Mouse (Mus musculus) erythroblast, adult 5-6 weeks (primary cell): Measurements from ENCODE around the gene Prox1. TPM values are rescaled to one million over a fixed set of nuclear protein-coding genes. Genes with fewer than 3 reads are reported as not detected.

ENCODE experiments used
- ATAC-seq: replicated peaks from 2 replicates; pipeline ENCODE4 v1.8.0; 2016; ENCODE audit warnings: moderate number of reproducible peaks, mild to moderate bottlenecking, moderate TSS enrichment, inconsistent platforms; ENCODE audit not compliant: poor library complexity, low FRiP score, severe bottlenecking
- total RNA-seq, 2 experiments: library from RNA; stranded (forward) in 1 of 2; stranded (reverse) in 1 of 2; fragments of 150-400 nt in 1 of 2; fragments of 200-764, 138-1000 nt in 1 of 2; gene quantifications; 2 replicates each; pipeline versions ENCODE4 v1.2.3 to v1.2.4; 2015 to 2017; ENCODE audit warnings: low replicate concordance in 2 of 2

Gene Prox1
- total RNA-seq, 2 experiments from 2014 or later, result not detected

DNA sequence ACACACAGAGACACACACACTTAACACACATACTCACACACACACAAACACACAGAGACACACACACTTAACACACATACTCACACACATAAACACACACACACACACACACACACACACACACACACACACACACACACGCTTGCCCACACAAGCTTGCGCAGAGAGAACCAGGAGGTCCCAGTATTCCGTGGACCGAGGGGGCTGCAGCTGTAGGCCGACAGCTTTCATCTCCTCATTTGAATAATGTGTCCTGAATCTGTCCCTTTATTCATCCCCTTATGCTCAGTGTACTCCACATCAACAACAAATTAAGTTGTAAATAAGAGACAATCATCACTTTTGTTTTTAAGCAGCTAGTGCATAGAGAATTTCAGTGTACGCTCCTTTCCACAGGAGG lies 17.9 kb downstream of the Prox1 start:
- ATAC-seq, result no peak

DNA sequence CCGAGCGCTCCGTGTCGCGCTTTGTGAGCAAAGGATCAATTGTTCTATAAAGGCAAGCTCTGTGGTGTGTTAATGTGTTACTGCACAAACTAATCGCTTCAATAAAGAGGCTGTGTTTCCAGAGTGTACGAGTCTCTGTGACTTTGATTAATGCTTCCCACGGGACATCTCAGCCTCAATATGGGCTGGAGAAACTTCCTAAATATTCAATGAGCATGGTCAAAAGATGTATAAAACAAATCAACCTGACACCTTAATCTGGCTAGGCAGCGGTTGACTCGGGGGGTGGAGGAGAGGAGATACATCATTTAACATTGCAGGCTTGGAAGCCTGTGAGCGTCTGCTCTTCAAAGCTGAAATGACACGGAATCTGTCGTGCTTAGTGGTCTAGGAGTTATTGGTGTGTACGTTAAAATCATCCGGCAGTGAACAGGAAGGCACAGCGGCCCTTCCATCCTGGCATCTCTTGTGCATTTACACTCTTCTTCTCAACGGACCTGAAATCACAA lies 21.2 kb downstream of the Prox1 start:
- ATAC-seq, result no peak

DNA sequence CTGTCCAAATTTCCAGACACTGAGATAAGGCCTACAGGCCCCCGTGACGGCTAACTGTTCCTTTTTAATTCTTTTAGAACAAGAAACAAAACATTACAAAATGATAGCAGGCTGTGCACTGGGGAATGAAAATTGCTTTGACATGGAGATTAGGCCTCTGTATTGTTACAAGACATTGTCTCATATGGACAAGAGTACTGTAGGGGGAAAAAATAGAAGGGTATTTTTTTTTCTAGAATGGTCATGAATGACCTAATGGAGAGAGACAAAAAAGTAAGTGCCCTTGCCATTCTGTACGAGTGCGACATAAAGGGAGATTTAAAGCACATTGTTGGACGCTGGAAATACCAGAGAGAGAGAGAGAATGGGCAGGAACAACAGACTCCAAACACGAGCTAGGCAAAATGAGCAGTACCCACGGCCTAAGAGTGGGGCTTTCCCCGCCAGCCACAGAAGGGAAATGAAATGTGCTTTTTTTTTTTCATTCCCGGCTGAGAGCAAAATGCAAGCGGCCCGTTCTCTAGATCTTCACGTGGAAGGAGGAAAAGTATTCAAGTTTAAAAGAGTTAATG lies 21.8 kb downstream of the Prox1 start:
- ATAC-seq, result no peak

DNA sequence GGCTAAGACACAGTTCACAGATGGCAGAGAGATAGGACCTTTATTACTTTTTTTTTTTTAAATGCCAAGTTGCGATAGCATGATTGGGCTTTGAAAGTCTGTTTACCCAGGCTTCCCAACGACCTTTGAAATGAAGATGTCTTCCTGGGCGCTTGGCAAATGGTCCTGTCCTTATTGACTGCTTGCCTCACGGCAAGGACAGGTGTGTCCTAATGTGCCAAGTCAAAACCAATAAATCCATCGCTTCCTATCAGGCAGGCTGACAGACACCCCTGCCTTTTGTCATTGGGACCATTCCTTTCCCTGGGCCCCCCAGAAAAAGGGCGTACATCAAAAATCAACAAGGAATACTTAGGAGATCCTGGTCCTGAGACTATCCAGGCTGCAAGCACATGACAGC lies 22.7 kb downstream of the Prox1 start:
- no peak for ATAC-seq

- ATAC-seq, result no peak
Measured at GRCm38 (mm10) chr1:190144416-190144815, 26.1 kb downstream of the Prox1 start.

- ATAC-seq, result no peak
Measured at GRCm38 (mm10) chr1:190143593-190143992, 26.9 kb downstream of the Prox1 start.

DNA sequence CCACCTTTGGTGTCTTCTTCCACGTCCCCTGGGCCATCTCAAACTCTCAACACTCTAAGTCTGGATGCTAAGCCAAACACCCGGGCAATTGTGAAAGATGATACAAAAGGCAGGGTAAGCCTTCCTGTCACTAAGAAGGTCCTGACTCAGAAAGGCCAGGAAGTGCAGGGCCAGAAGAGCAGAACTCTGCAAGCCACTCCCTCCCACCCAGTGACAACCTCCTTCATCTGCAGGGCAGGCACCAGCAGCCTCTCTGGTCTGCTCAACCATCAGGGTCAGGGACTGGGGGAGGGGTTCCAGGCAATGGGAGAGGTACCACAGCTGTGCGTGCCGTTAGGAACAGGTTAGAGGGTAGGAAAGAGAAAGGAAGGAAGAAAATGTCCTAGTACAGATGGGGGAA lies 27.9 kb downstream of the Prox1 start:
- ATAC-seq, result no peak

DNA sequence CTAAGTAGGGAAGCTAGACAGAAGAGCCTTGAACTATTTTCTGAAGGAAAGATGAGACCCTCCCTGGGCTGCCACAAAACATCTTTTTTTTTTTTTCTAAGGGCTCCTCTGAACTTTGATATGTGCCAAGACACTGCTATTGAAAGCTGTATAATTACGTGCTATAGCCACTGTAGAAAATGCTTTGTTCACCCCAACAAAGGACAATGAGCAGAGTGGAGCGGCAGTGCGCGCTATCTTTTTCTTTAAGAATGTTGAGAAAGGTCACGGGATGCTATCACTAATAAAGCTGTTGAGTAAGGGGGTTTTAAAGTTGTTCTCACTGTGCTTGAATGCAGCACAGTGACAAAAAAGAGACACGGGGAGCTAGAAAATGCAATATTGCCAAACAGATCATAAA lies 30.0 kb downstream of the Prox1 start:
- no peak for ATAC-seq

GRCm38 (mm10) chr1:190139711-190140405 lies 30.7 kb downstream of the Prox1 start:
- ATAC-seq, result no peak

- no peak for ATAC-seq
Measured at GRCm38 (mm10) chr1:190137943-190138342, 32.6 kb downstream of the Prox1 start.

DNA sequence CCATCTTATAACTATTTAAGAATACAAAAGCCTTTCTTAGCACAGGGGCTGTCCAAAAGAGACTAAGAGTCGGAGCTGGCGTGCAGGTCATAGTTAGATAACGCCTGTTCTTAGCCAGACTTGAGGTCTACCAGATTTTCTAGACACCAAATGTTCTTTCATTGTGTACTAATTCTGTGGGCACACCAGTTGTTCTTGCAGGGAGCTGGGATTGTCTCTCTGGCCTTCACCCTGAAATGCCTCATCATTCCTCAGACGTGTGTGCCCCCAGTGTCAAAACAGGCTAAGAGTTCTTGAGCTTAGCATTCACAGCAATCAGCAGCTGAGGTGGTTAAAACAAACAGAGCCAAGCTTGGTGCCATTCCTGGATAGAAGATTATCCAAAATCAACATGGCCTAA lies 37.6 kb downstream of the Prox1 start:
- ATAC-seq, result no peak

GRCm38 (mm10) chr1:190130888-190131287 lies 39.6 kb downstream of the Prox1 start:
- no peak for ATAC-seq

DNA sequence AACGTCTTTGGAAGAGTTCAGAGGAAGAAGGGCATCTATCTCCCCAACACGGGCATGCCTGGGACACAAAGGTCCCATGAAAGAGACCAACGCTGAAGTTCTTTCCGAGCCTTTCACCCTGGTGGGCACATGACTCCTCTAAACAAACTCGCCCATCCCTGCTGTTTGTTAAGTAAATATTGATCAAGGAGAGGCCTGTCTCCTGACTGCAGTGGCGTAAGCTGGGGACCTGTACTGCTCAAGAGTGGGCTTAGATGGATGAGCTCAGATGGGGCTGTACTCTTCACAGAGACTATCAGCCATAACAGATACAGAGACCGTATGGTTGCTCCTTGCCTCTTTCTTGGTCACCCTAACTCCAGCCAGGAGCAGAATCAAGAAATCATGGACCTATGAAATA lies 41.0 kb downstream of the Prox1 start:
- ATAC-seq, result no peak

DNA sequence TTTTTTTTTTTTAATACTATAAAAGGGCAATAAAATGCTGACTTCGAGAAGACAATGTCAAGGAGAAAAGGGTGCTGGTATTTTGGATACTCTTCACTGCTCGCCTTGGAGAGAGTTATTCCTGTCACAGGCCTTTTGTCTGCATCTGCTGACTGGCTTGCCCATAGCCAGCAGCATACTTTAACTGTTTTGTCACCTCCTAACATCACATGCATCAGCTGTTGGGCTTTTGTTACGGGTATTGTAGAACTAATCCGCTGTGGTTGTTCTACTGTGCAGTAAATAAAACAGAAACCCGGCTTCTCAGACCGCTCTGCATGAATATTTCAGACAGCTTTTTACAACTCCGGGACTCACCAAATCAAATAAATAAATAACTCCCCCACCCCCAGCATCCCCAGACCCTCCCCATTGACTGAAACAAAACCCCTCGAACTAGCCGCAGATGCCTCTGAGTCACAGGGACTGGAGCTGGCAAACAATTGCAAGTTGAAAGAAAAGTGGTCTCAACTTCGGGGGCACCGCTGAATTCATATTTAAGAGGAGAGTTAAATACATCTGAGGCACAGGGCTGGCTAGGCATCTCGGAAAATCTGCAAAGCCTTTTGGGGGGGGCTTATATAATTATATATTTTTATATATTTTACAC lies 41.7 kb downstream of the Prox1 start:
- no peak for ATAC-seq

- ATAC-seq, result no peak
Measured at GRCm38 (mm10) chr1:190127878-190128277, 42.6 kb downstream of the Prox1 start.

DNA sequence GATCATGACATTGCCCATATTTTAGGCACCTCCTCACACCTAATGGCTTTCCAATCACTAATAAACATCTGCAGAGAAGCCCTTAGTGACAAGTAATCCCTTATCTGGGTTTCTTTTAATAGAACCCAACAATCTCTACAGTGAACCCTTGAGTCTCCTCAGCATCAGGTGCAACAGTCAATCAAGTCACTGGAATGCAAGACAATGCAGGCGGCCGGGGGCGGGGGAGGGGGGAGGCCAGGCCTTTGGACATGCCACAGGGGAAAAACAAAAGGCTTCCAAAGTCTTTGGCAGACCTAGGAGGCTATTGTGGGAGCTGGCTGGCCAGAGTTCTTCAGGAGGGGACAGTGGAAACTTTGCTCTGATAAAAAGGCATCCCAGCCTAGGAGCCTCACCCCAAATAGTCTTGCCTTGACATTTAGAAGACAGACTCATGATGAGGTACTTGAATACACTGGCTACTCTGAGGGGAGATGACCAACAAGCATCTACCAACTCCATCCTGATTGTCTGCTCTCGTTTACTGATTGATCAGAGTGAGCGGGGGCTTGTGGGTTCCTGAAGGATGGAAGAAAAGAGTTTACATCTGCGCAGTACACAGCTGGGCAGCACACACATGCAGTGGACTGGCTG lies 43.2 kb downstream of the Prox1 start:
- ATAC-seq, result no peak

- ATAC-seq, result no peak
Measured at GRCm38 (mm10) chr1:190124961-190125739, 45.4 kb downstream of the Prox1 start.

DNA sequence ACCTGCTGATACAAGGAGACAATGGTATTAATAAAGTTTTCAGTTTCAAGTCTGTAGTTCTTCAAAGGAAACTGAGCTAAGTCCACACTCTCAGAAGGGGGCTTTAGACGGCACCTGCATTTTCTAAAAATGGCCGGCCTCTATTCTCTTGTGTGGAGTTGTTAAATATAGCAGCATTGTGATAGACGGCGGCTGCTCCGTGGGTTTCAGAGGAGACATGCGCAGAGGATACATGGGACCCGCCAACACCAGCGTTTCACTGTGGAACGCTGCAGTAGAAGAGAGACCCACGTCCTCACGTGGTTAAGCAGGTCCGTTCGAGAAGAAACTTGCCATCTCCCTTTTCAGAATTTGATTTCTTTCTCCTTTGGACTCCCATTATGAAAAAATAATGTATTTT lies 47.1 kb downstream of the Prox1 start:
- ATAC-seq, result no peak

- ATAC-seq, result no peak
Measured at GRCm38 (mm10) chr1:190115985-190116384, 54.5 kb downstream of the Prox1 start.

GRCm38 (mm10) chr1:190111741-190112140 lies 58.8 kb downstream of the Prox1 start:
- ATAC-seq, result no peak
